Mouse (Mus musculus) heart, embryonic 12.5 days (tissue): ENCODE results near the gene Cacna2d3. TPM values are rescaled to one million over a fixed set of nuclear protein-coding genes. Genes with fewer than 3 reads are reported as not detected.

Experiments
- ATAC-seq: fragments of 200-750 bp; cut with Nextera tagmentation; 2 replicates; pipeline ENCODE4 v1.8.0; 2017; ENCODE audit warnings: moderate TSS enrichment, moderate library complexity; ENCODE audit not compliant: insufficient number of reproducible peaks, low FRiP score
- H3K27ac ChIP-seq: fragments of 300-500 bp; sonication (generic); 2 replicates; pipeline ENCODE4 v1.5.1; 2016; ENCODE audit warnings: mild to moderate bottlenecking, moderate library complexity; ENCODE audit not compliant: poor library complexity, severe bottlenecking
- H3K27me3 ChIP-seq: fragments of 300-500 bp; sonication (generic); replicated peaks from 2 replicates; pipeline ENCODE4 v1.6.1; 2016; ENCODE audit warnings: mild to moderate bottlenecking, moderate library complexity
- H3K36me3 ChIP-seq: fragments of 300-500 bp; sonication (generic); 2 replicates; pipeline ENCODE4 v1.6.1; 2016; ENCODE audit warnings: mild to moderate bottlenecking, moderate library complexity
- H3K4me1 ChIP-seq: fragments of 300-500 bp; sonication (generic); replicated peaks from 2 replicates; pipeline ENCODE4 v1.6.1; 2016; ENCODE audit warnings: mild to moderate bottlenecking
- H3K4me2 ChIP-seq: fragments of 300-500 bp; sonication (generic); 2 replicates; pipeline ENCODE4 v1.6.1; 2016; ENCODE audit warnings: mild to moderate bottlenecking, moderate library complexity
- H3K4me3 ChIP-seq: fragments of 300-500 bp; sonication (generic); 2 replicates; pipeline ENCODE4 v1.5.1; 2016; ENCODE audit warnings: mild to moderate bottlenecking
- H3K9ac ChIP-seq: fragments of 300-500 bp; sonication (generic); 2 replicates; pipeline ENCODE4 v1.6.1; 2016; ENCODE audit warnings: mild to moderate bottlenecking, moderate library complexity
- H3K9me3 ChIP-seq: fragments of 300-500 bp; sonication (generic); replicated peaks from 2 replicates; pipeline ENCODE4 v1.6.1; 2016; ENCODE audit warnings: mild to moderate bottlenecking, moderate library complexity
- WGBS: fragments of 180-500 bp; shearing (Covaris S2); methylation state at CpG from one replicate; pipeline ENCODE4 v1.1.7; 2016; 5-methylcytosine and 5-hydroxymethylcytosine counted together
- polyA plus RNA-seq: library from polyadenylated mRNA; unstranded; fragments of >200 nt; fragmentation: Nextera tagmentation; extraction: Ambion mirVana; gene quantifications from 2 replicates; pipeline ENCODE4 v1.2.1, GENCODE M21; 2016

The Cacna2d3 gene
- polyA plus RNA-seq, 1 experiment from 2014 or later: 1.3 TPM

DNA sequence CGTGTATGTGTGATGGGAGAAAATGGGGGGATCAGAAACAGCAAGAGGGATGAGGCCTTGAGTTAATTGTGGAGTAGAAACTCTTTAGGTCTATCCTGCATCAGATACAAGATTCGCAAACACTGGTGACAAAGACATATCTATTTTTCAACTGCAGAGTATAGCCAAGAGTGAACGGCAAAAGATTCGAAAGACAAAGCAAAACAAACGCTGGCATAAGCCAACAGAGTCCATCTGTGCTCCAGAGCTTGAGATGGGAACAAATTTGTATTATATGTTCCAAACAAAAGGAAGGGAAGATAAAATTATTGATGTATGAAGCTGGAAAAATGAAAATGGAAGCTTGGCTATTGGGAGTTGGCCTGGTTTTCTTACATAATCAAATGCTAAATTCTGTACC lies 802.8 kb downstream of the Cacna2d3 start:
- Histone ChIP-seq H3K4me2 (no peak overlapping the region), H3K4me1 (peaks cover 12% of the 10 kb centered on the region), H3K27ac (no peak overlapping the region), H3K36me3 (no peaks in the 10 kb centered on the region), H3K9me3 (no peaks in the 10 kb centered on the region), H3K4me3 (no peak overlapping the region), H3K9ac (no peak overlapping the region), H3K27me3 (no peaks in the 10 kb centered on the region)
- ATAC-seq: no peak
- 75% methylated on average over 5 of the region's 5 CpGs for WGBS

DNA sequence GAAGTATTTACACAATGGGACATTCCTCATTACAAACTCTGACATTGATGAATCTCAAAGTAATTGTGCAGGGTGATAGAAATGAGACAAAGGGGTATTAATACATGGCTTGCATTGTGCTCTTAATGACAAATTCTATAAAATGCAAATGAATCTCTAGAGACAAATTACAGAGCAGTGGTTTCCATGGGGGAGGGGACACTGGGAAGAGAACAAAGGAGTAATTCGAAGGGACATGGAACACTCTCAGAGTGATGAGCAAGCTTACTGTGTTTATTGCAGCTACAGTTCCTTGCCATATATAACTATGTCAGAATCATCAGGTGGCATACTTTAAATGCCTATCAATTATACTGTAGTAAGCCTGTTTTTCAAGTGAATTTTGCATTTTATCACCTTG lies 806.7 kb downstream of the Cacna2d3 start:
- H3K9me3 ChIP-seq: no peaks in the 10 kb centered on the region
- no peak overlapping the region for H3K4me2 ChIP-seq
- ATAC-seq: no peak
- no peaks in the 10 kb centered on the region for H3K4me1 ChIP-seq
- H3K27ac ChIP-seq: no peak overlapping the region
- WGBS: 68% methylated on average over 1 of the region's 1 CpGs
- H3K9ac ChIP-seq: no peak overlapping the region
- no peaks in the 10 kb centered on the region for H3K27me3 ChIP-seq
- no peak overlapping the region for H3K4me3 ChIP-seq
- no peaks in the 10 kb centered on the region for H3K36me3 ChIP-seq

DNA sequence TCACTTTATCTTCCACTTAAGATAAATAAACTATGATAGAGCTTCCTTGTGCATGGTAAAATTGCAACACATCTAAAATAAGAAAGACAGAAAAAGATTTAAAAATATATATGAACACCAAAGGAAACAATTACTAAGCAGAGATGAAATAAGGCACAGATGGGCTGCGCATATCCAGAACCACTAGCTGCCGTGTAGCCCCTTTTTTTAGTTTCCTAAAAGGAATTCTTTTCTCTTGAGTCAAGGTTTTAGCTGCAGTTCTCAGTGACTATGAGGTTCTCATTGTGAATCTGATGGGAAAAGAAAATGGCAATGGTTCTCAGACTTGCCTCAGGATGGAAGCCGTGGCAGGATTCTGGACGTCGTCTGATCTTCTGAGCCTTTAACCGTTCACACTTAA lies 814.0 kb downstream of the Cacna2d3 start:
- WGBS: 81% methylated on average over 6 of the region's 6 CpGs
- Histone ChIP-seq H3K9me3 (no peaks in the 10 kb centered on the region), H3K36me3 (no peaks in the 10 kb centered on the region), H3K9ac (no peak overlapping the region), H3K27me3 (no peaks in the 10 kb centered on the region), H3K4me1 (no peaks in the 10 kb centered on the region), H3K27ac (no peak overlapping the region), H3K4me3 (no peak overlapping the region), H3K4me2 (no peak overlapping the region)
- ATAC-seq: no peak

DNA sequence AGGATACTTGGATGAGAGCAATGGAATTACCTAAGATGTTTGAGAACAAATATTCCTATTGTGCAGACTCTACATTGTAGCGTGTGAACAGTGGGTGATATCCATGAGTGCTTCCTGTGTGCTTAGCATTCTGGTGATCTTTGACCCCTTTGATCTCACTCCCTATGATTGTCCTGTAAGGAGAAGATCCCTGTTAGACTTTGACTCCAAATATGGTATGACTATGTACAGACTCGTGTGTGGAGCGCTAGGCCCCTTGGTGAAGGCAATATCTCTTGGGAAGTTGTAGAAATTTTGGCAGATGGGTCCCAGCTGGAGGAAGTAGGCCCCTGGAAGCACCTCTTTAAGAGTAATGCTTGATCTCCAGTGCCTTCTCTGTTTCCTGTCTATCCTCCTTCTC lies 829.1 kb downstream of the Cacna2d3 start:
- H3K4me2 ChIP-seq: no peak overlapping the region
- H3K27me3 ChIP-seq: no peaks in the 10 kb centered on the region
- no peak for ATAC-seq
- WGBS: 52% methylated on average over 3 of the region's 3 CpGs
- H3K36me3 ChIP-seq: no peaks in the 10 kb centered on the region
- no peak overlapping the region for H3K27ac ChIP-seq
- H3K9me3 ChIP-seq: no peaks in the 10 kb centered on the region
- no peak overlapping the region for H3K9ac ChIP-seq
- H3K4me3 ChIP-seq: no peak overlapping the region
- H3K4me1 ChIP-seq: no peaks in the 10 kb centered on the region

DNA sequence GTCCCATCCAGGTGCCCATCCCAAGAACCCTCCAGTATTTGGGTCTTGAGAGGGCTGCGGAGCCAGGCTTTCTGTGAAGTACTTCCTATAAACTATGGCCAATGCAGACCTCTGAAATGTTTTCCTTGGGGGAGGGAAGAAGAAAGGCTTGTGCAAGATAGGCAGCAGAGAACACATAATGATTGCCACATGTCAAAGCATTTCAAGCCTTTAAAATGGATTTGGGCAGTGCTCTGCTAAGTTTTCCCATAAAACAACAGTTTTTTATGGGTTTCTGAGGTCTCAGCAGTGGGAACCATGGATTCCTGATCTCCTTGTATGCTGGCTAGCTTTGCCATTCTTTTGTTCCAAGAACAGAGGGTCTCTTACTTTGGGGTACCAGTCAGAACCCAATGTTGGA lies 834.3 kb downstream of the Cacna2d3 start:
- Histone ChIP-seq H3K36me3 (no peaks in the 10 kb centered on the region), H3K4me3 (no peak overlapping the region), H3K9me3 (no peaks in the 10 kb centered on the region), H3K9ac (no peak overlapping the region), H3K27ac (no peak overlapping the region), H3K4me1 (no peaks in the 10 kb centered on the region), H3K4me2 (no peak overlapping the region), H3K27me3 (no peaks in the 10 kb centered on the region)
- 88% methylated on average over 1 of the region's 1 CpGs for WGBS
- ATAC-seq: no peak

DNA sequence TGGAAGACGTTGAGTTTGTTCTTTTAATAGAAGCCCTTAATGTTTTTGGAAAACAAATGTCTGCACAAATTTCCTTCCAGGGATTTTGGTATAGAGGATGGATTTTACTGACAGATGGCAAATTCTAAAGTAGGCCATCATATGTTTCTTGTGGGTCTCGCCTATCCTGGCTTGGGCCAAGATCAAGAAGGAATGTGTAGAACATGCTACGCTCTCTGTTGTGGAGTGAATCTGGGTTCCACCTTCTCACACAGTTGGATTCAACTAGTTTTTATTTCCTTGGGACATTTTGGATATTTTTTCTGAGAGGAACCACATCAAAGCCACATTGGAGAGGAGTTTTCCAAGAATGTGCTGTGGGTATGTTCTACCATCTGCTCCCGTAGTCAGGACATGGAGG lies 835.0 kb downstream of the Cacna2d3 start:
- WGBS: 85% methylated on average over 4 of the region's 4 CpGs
- Histone ChIP-seq H3K27me3 (no peaks in the 10 kb centered on the region), H3K27ac (no peak overlapping the region), H3K9me3 (no peaks in the 10 kb centered on the region), H3K4me1 (no peaks in the 10 kb centered on the region), H3K36me3 (no peaks in the 10 kb centered on the region), H3K9ac (no peak overlapping the region), H3K4me2 (no peak overlapping the region), H3K4me3 (no peak overlapping the region)
- ATAC-seq: no peak

DNA sequence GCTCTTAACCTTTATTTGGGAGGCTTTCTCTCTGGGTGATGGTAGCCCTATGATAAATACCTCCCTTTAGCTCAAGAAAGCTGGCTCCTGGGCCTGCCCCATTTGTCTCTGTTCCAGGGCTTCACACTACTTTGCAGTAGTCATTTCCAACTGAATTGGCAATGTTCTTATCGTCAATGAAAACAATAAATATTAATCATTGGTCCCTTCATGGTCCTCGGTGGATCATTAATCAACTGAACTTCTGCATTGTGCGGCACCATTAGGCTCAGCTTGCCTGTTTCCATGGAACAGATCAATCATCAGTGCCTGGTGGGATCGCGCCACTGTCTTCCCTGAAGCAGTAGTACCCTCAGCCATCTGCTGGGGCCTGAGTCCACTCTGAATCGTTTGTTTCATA lies 850.7 kb downstream of the Cacna2d3 start:
- no peak for ATAC-seq
- no peaks in the 10 kb centered on the region for H3K36me3 ChIP-seq
- no peaks in the 10 kb centered on the region for H3K4me1 ChIP-seq
- H3K27me3 ChIP-seq: no peaks in the 10 kb centered on the region
- no peaks in the 10 kb centered on the region for H3K9me3 ChIP-seq
- WGBS: 70% methylated on average over 6 of the region's 6 CpGs
- no peak overlapping the region for H3K9ac ChIP-seq
- no peak overlapping the region for H3K27ac ChIP-seq
- H3K4me2 ChIP-seq: no peak overlapping the region
- H3K4me3 ChIP-seq: no peak overlapping the region

DNA sequence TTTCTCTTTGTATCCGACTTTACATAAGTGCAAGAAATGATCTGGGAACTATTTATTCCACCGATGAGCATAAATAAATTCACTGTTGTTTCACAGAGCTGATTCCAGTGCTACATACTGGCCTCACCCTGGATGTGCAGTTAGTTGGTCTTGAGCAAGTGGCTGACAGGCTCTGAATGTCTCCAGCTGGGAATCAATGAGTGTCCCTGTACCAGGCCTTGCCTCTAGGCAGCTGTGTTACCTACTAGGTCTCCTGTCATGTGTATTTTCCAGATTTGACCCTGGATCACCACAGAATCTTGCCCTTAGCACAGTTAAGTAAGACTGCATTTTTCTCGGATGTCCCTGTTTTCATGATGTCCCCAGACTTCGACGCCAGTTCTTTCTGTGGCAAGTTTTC lies 851.3 kb downstream of the Cacna2d3 start:
- no peaks in the 10 kb centered on the region for H3K9me3 ChIP-seq
- 83% methylated on average over 5 of the region's 5 CpGs for WGBS
- no peak overlapping the region for H3K4me2 ChIP-seq
- H3K27ac ChIP-seq: no peak overlapping the region
- ATAC-seq: no peak
- H3K27me3 ChIP-seq: no peaks in the 10 kb centered on the region
- H3K36me3 ChIP-seq: no peaks in the 10 kb centered on the region
- H3K4me1 ChIP-seq: no peaks in the 10 kb centered on the region
- no peak overlapping the region for H3K4me3 ChIP-seq
- H3K9ac ChIP-seq: no peak overlapping the region

DNA sequence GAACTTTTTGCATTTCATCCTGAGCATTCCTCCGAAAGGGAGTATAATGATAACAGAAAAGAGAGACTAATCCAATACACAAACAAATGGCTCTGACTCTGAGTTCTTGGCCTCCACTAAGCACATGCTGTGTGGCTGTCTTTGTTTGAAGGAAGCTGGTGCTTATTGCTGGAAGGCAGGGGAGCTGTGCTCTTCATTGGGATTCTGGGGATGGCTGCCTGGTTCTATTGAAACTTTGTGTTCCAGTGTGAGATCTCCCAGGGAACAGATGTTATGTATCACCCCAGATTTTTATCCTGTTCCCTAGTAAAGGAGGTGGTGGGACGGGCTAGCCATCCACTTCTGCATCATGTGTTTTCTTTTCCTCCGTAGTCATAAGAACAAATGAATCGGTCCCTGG lies 856.7 kb downstream of the Cacna2d3 start:
- H3K27ac ChIP-seq: no peak overlapping the region
- ATAC-seq: no peak
- no peak overlapping the region for H3K9ac ChIP-seq

DNA sequence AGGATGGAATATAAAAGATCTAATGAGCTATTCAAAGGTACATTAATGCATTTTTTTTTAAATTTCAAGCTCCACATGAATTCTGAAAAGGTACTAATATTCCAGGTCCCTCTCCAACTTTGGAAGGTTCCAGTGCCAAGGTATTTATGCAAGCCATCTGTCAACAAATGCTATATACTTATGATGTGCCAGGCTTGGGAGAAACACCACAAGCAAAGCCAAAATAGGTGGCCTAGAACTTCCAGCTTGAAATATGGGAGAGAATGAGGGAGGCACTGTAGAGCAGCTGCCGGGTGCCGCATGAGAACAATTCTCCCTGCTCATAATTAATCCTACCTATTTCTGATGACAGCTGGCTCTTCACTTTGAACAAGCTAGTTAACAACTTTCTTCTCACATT lies 860.5 kb downstream of the Cacna2d3 start:
- H3K4me2 ChIP-seq: no peak overlapping the region
- 86% methylated on average over 2 of the region's 2 CpGs for WGBS
- H3K9me3 ChIP-seq: no peaks in the 10 kb centered on the region
- H3K27ac ChIP-seq: no peak overlapping the region
- no peaks in the 10 kb centered on the region for H3K4me1 ChIP-seq
- H3K36me3 ChIP-seq: no peaks in the 10 kb centered on the region
- ATAC-seq: no peak
- no peak overlapping the region for H3K9ac ChIP-seq
- H3K4me3 ChIP-seq: no peak overlapping the region
- H3K27me3 ChIP-seq: no peaks in the 10 kb centered on the region

More for the DNA sequence above, 856.7 kb downstream of the Cacna2d3 start:
- no peaks in the 10 kb centered on the region for H3K4me1 ChIP-seq
- H3K36me3 ChIP-seq: no peaks in the 10 kb centered on the region
- WGBS: 68% methylated on average over 4 of the region's 4 CpGs
- H3K4me3 ChIP-seq: no peak overlapping the region
- H3K4me2 ChIP-seq: no peak overlapping the region
- no peaks in the 10 kb centered on the region for H3K27me3 ChIP-seq
- no peaks in the 10 kb centered on the region for H3K9me3 ChIP-seq
